21 mouse cellular contexts compared by ENCODE assay signal in the genomic region with DNA sequence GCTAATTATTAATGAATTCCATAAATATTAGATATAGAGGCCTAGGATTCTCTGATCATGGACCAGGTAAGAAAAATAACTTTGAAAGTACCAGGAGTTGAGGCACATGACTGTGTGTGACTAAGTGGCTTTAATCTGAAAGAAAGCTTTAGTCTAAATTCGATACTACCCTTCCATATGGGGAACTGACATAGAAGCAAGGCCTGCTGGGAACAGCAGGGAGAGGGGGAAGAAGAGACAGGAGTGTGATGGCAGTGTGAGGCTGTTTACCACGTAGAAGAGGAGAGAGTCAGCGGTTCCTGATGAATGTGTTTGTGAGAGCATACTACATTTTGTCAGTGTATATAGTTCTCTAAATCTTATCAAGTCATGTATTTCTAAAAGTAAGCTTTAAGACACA.
DNase-seq lines count a peak whose midpoint lies in the region; ATAC-seq and TF ChIP-seq lines count a peak whose summit lies in the region.
"Had no signal": no experiment of that assay in that cellular context is flagged by ENCODE, and none has a peak within 500 bp of the region (broad histone marks: within the 10 kb centered on the region; RNA-seq: fewer than 3 reads in every experiment).

No protein-coding gene starts in this region.

- no peak overlapping the region for H3K4me3 ChIP-seq in left cerebral cortex, adult 2 months

- DNase-seq in frontal cortex, postnatal 25 days (ENCODE audit: low spot score in 2 of 2): no peak
- DNase-seq in left cerebral cortex, adult 2 months (ENCODE audit: extremely low spot score in 1 of 2, low spot score in 2 of 2): no peak
- DNase-seq in left cerebral cortex, adult 8-10 months (ENCODE audit: low spot score in 2 of 2): no peak
- peak; percentile 22 for DNase-seq in right cerebral cortex, adult 18-20 months
- DNase-seq in right cerebral cortex, postnatal 4 days: no peak
- peak; percentile 38 for DNase-seq in brain, adult 2 months (ENCODE audit: low read depth, low spot score)
- no peak for DNase-seq in embryo, embryonic 10.5 days (ENCODE audit: low spot score)
- DNase-seq: adrenal gland, adult 2 months; adrenal gland, adult 8-10 months; adrenal gland, postnatal 10 days; adrenal gland, postnatal 14 days; adrenal gland, postnatal 25 days; adrenal gland, postnatal 36 days; B cell, adult 2 months; cerebellum, adult 11 months; cerebellum, adult 11-12 months; cerebellum, adult 18-20 months had no signal

- no peak for TF ChIP-seq CTCF in left cerebral cortex, adult 2 months (IDR thresholded peaks at IDR 0.05)

- intact Hi-C loops in left cerebral cortex, adult 2 months (cut with DNase I): no loop called here

- H3K27ac ChIP-seq in left cerebral cortex, adult 2 months: 0 out of 2 replicates have a peak overlapping the region, but pooled peaks have one; percentile 4

- ATAC-seq in frontal cortex, adult (ENCODE audit: low TSS enrichment): peak; percentile 39
- ATAC-seq: activated CD4-positive, CD25-positive, alpha-beta regulatory T cell, adult 4 months; CD4-positive, CD25-positive, alpha-beta regulatory T cell, adult 4 months; Patski had no signal

Comparison
In these comparisons a context has a peak if more than half of its experiments do, and no peak if none do; other contexts are left out.
1. DNase-seq: peak in right cerebral cortex, adult 18-20 months (single experiment) and brain, adult 2 months (single experiment); none in frontal cortex, postnatal 25 days (0 of 2), left cerebral cortex, adult 2 months (0 of 2), left cerebral cortex, adult 8-10 months (0 of 2), right cerebral cortex, postnatal 4 days (single experiment) and embryo, embryonic 10.5 days (single experiment).